Mouse (Mus musculus): ENCODE measurements around the gene Cnga1. TPM values are rescaled to one million over a fixed set of nuclear protein-coding genes. Genes with fewer than 3 reads are reported as not detected.

Cnga1 gene
- not detected for polyA plus RNA-seq (2014; fragmentation: Illumina TruSeq; extraction: RNeasy Lipid Tissue Mini Kit (QIAGEN cat#74804); ENCODE audit: low read depth, low replicate concordance)

GRCm38 (mm10) chr5:72644175-72644574 lies at the start of gene Cnga1:
Gene Cnga1, minus strand, starts transcription at chr5:72644275.

GRCm38 (mm10) chr5:72647418-72647907 lies 3.4 kb upstream of the Cnga1 start, which contains the start of gene Nipal1:
Gene Nipal1, plus strand, starts transcription at chr5:72647795.

GRCm38 (mm10) chr5:72587192-72587681 lies 56.8 kb downstream of the Cnga1 start, which contains the start of gene Gm5868:
Gene Gm5868, minus strand, starts transcription at chr5:72587551.

GRCm38 (mm10) chr5:72580970-72581332 lies 63.1 kb downstream of the Cnga1 start, which contains the start of gene Zar1:
Gene Zar1, minus strand, starts transcription at chr5:72581254.

GRCm38 (mm10) chr5:72559544-72560049 lies 84.5 kb downstream of the Cnga1 start, which contains the start of gene Nfxl1:
Gene Nfxl1, minus strand, starts transcription at chr5:72559684.

Other genes with a start within 250 kb of the Cnga1 start
- gene Corin, start 139.8 kb downstream of the Cnga1 start, polyA plus RNA-seq (2014; fragmentation: Illumina TruSeq; extraction: RNeasy Lipid Tissue Mini Kit (QIAGEN cat#74804); ENCODE audit: low read depth, low replicate concordance), result 0.24 TPM
- gene Nfxl1, start 84.6 kb downstream of the Cnga1 start, polyA plus RNA-seq (2014; fragmentation: Illumina TruSeq; extraction: RNeasy Lipid Tissue Mini Kit (QIAGEN cat#74804); ENCODE audit: low read depth, low replicate concordance), result 13.9 TPM
- not detected for gene Zar1, start 63.0 kb downstream of the Cnga1 start, polyA plus RNA-seq (2014; fragmentation: Illumina TruSeq; extraction: RNeasy Lipid Tissue Mini Kit (QIAGEN cat#74804); ENCODE audit: low read depth, low replicate concordance)
- not detected for gene Gm5868, start 56.7 kb downstream of the Cnga1 start, polyA plus RNA-seq (2014; fragmentation: Illumina TruSeq; extraction: RNeasy Lipid Tissue Mini Kit (QIAGEN cat#74804); ENCODE audit: low read depth, low replicate concordance)
- 23.2 TPM for gene Nipal1, start 3.5 kb upstream of the Cnga1 start, polyA plus RNA-seq (2014; fragmentation: Illumina TruSeq; extraction: RNeasy Lipid Tissue Mini Kit (QIAGEN cat#74804); ENCODE audit: low read depth, low replicate concordance)
- 0.21 TPM for gene Txk, start 108.5 kb upstream of the Cnga1 start, polyA plus RNA-seq (2014; fragmentation: Illumina TruSeq; extraction: RNeasy Lipid Tissue Mini Kit (QIAGEN cat#74804); ENCODE audit: low read depth, low replicate concordance)
- 25.9 TPM for gene Tec, start 224.2 kb upstream of the Cnga1 start, polyA plus RNA-seq (2014; fragmentation: Illumina TruSeq; extraction: RNeasy Lipid Tissue Mini Kit (QIAGEN cat#74804); ENCODE audit: low read depth, low replicate concordance)

Data from liver, adult 10 weeks (tissue).